ENCODE assay signal across 16 mouse cellular contexts in the genomic region with DNA sequence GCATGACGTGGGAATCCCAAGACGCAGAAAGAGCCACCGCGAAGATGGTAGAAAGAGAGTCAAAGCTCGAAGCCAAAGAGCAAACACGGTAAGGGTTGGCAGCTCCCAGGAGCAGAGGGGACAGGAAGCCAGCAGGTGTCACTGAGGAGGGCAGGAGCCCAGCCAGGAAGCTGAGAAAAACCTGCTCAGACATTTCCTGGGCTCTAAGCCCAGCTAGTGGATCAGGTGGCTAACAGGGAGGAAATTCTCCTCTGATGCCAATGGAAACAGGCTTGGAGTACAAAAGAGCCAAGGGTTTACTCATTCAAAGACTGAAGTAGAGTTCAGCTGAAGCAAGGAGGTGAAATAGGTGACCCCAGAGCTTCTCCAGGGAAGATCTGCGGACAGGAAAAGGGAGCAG.
DNase-seq lines count a peak whose midpoint lies in the region; ATAC-seq lines count a peak whose summit lies in the region.
"Had no signal": no experiment of that assay in that cellular context is flagged by ENCODE, and none has a peak within 500 bp of the region (broad histone marks: within the 10 kb centered on the region; RNA-seq: fewer than 3 reads in every experiment).

No protein-coding gene starts in this region.

- no peak overlapping the region for H3K9ac ChIP-seq in embryonic facial prominence, embryonic 14.5 days (ENCODE audit: low read depth, low read length)
- H3K9ac ChIP-seq in hindbrain, embryonic 16.5 days (ENCODE audit: low read depth, low read length): no peak overlapping the region
- no peak overlapping the region for H3K9ac ChIP-seq in hindbrain, embryonic 13.5 days
- H3K9ac ChIP-seq: heart, embryonic 13.5 days; liver, embryonic 15.5 days; midbrain, embryonic 12.5 days; neural tube, embryonic 15.5 days had no signal

- WGBS in embryonic facial prominence, embryonic 14.5 days: 48% methylated on average over 7 of the region's 7 CpGs
- WGBS in embryonic facial prominence, embryonic 10.5 days: 73% methylated on average over 7 of the region's 7 CpGs
- 43% methylated on average over 7 of the region's 7 CpGs for whole genome bisulfite sequencing in hindbrain, embryonic 16.5 days
- 71% methylated on average over 7 of the region's 7 CpGs for WGBS in hindbrain, embryonic 13.5 days

- peak overlapping the region; percentile 18; the same call in 1 of the 2 replicates for H3K4me2 ChIP-seq in embryonic facial prominence, embryonic 14.5 days (ENCODE audit: low read depth, low read length)
- peak overlapping the region; percentile 10; the same call in 1 of the 2 replicates for H3K4me2 ChIP-seq in hindbrain, embryonic 16.5 days (ENCODE audit: low read length)
- H3K4me2 ChIP-seq in hindbrain, embryonic 13.5 days: no peak overlapping the region
- H3K4me2 ChIP-seq: heart, embryonic 13.5 days; liver, embryonic 15.5 days; midbrain, embryonic 12.5 days; neural tube, embryonic 15.5 days had no signal

- DNase-seq in embryonic facial prominence, embryonic 14.5 days (ENCODE audit: low spot score): peak; percentile 75
- no peak for DNase-seq in embryonic facial prominence, embryonic 10.5 days (ENCODE audit: low spot score)
- DNase-seq in right cerebral cortex, postnatal 25 days: peak; percentile 5
- no peak for DNase-seq in right cerebral cortex, postnatal 4 days
- DNase-seq in adrenal gland, adult 8-10 months: no peak
- DNase-seq: kidney, postnatal 10 days had no signal

- peak; percentile 53; the same call in 1 of the 2 replicates for ATAC-seq in embryonic facial prominence, embryonic 14.5 days (ENCODE audit: low read depth)
- ATAC-seq in hindbrain, embryonic 16.5 days: peak; percentile 64; the same call in 1 of the 2 replicates
- no peak for ATAC-seq in hindbrain, embryonic 13.5 days (ENCODE audit: low FRiP score)
- ATAC-seq in megakaryocyte, adult 5-6 weeks (ENCODE audit: poor library complexity, severe bottlenecking): no peak
- ATAC-seq: activated CD4-positive, CD25-positive, alpha-beta regulatory T cell, adult 4 months had no signal

- H3K36me3 ChIP-seq in embryonic facial prominence, embryonic 14.5 days (ENCODE audit: control insufficient read depth, insufficient read depth, low read length): no peaks in the 10 kb centered on the region
- H3K36me3 ChIP-seq in embryonic facial prominence, embryonic 10.5 days (replicated peaks): no peaks in the 10 kb centered on the region
- H3K36me3 ChIP-seq in hindbrain, embryonic 16.5 days (ENCODE audit: control insufficient read depth, insufficient read depth, low read length): no peaks in the 10 kb centered on the region
- no peaks in the 10 kb centered on the region for H3K36me3 ChIP-seq in hindbrain, embryonic 13.5 days
- H3K36me3 ChIP-seq: heart, embryonic 13.5 days; liver, embryonic 15.5 days; midbrain, embryonic 12.5 days; neural tube, embryonic 15.5 days had no signal

- no peaks in the 10 kb centered on the region for H3K9me3 ChIP-seq in embryonic facial prominence, embryonic 14.5 days (ENCODE audit: control insufficient read depth, low read length)
- no peaks in the 10 kb centered on the region for H3K9me3 ChIP-seq in embryonic facial prominence, embryonic 10.5 days
- H3K9me3 ChIP-seq in hindbrain, embryonic 16.5 days (ENCODE audit: control insufficient read depth, low read length): no peaks in the 10 kb centered on the region
- no peaks in the 10 kb centered on the region for H3K9me3 ChIP-seq in hindbrain, embryonic 13.5 days
- H3K9me3 ChIP-seq: heart, embryonic 13.5 days; midbrain, embryonic 12.5 days; neural tube, embryonic 15.5 days had no signal

- H3K4me1 ChIP-seq in embryonic facial prominence, embryonic 14.5 days (ENCODE audit: control insufficient read depth, insufficient read depth, low read length): no peaks in the 10 kb centered on the region; the same call in 1 of the 2 replicates
- peaks cover 2% of the 10 kb centered on the region; the same call in 1 of the 2 replicates for H3K4me1 ChIP-seq in embryonic facial prominence, embryonic 10.5 days
- no peaks in the 10 kb centered on the region; the same call in 1 of the 2 replicates for H3K4me1 ChIP-seq in hindbrain, embryonic 16.5 days (ENCODE audit: control insufficient read depth, insufficient read depth, low read depth, low read length)
- peaks cover 9% of the 10 kb centered on the region for H3K4me1 ChIP-seq in hindbrain, embryonic 13.5 days (replicated peaks)
- H3K4me1 ChIP-seq: heart, embryonic 13.5 days; liver, embryonic 15.5 days; midbrain, embryonic 12.5 days had no signal

- H3K4me3 ChIP-seq in embryonic facial prominence, embryonic 14.5 days (ENCODE audit: low read depth, low read length): no peak overlapping the region
- H3K4me3 ChIP-seq in embryonic facial prominence, embryonic 10.5 days: no peak overlapping the region
- H3K4me3 ChIP-seq in hindbrain, embryonic 16.5 days (ENCODE audit: low read length): no peak overlapping the region
- H3K4me3 ChIP-seq in hindbrain, embryonic 13.5 days: no peak overlapping the region
- H3K4me3 ChIP-seq: erythroblast, embryonic 14.5 days; heart, embryonic 13.5 days; left cerebral cortex, adult 2 months; liver, embryonic 15.5 days; midbrain, embryonic 12.5 days; neural tube, embryonic 15.5 days had no signal

- H3K27me3 ChIP-seq in embryonic facial prominence, embryonic 14.5 days (replicated peaks; ENCODE audit: control insufficient read depth, insufficient read depth, low read length): no peaks in the 10 kb centered on the region
- no peaks in the 10 kb centered on the region for H3K27me3 ChIP-seq in embryonic facial prominence, embryonic 10.5 days (replicated peaks; ENCODE audit: low read depth, poor library complexity, severe bottlenecking)
- H3K27me3 ChIP-seq in hindbrain, embryonic 16.5 days (replicated peaks; ENCODE audit: control insufficient read depth, insufficient read depth, low read length): peaks cover 7% of the 10 kb centered on the region
- H3K27me3 ChIP-seq in hindbrain, embryonic 13.5 days: peaks cover 65% of the 10 kb centered on the region
- H3K27me3 ChIP-seq: heart, embryonic 13.5 days; liver, embryonic 15.5 days had no signal

- H3K27ac ChIP-seq in embryonic facial prominence, embryonic 14.5 days (replicated peaks; ENCODE audit: low read depth, low read length): no peak overlapping the region
- no peak overlapping the region for H3K27ac ChIP-seq in embryonic facial prominence, embryonic 10.5 days (replicated peaks)
- no peak overlapping the region for H3K27ac ChIP-seq in hindbrain, embryonic 16.5 days (ENCODE audit: low read depth, low read length)
- H3K27ac ChIP-seq in hindbrain, embryonic 13.5 days: no peak overlapping the region
- H3K27ac ChIP-seq: heart, embryonic 13.5 days; left cerebral cortex, adult 2 months; liver, embryonic 15.5 days; midbrain, embryonic 12.5 days; neural tube, embryonic 15.5 days had no signal

Comparison
In these comparisons a context has a peak if more than half of its experiments do, and no peak if none do; other contexts are left out.
1. ATAC-seq: peak in embryonic facial prominence, embryonic 14.5 days (single experiment) and hindbrain, embryonic 16.5 days (single experiment); none in hindbrain, embryonic 13.5 days (single experiment) and megakaryocyte, adult 5-6 weeks (single experiment).
2. DNase-seq: peak in embryonic facial prominence, embryonic 14.5 days (single experiment) and right cerebral cortex, postnatal 25 days (single experiment); none in embryonic facial prominence, embryonic 10.5 days (single experiment), right cerebral cortex, postnatal 4 days (single experiment) and adrenal gland, adult 8-10 months (single experiment).